Mouse (Mus musculus): Measurements from ENCODE around the gene Raet1e. TPM values are rescaled to one million over a fixed set of nuclear protein-coding genes. Genes with fewer than 3 reads are reported as not detected.
A peak's percentile ranks its signal among the peaks of the same experiment; 100 is the strongest.
"Not testable (repeated sequence)": the region's sequence is repeated elsewhere in the genome, so short reads cannot be mapped to it uniquely, and the experiment has no call there.

The Raet1e gene
- polyA plus RNA-seq, 1 experiment from 2014 or later: 2.7 TPM

DNA sequence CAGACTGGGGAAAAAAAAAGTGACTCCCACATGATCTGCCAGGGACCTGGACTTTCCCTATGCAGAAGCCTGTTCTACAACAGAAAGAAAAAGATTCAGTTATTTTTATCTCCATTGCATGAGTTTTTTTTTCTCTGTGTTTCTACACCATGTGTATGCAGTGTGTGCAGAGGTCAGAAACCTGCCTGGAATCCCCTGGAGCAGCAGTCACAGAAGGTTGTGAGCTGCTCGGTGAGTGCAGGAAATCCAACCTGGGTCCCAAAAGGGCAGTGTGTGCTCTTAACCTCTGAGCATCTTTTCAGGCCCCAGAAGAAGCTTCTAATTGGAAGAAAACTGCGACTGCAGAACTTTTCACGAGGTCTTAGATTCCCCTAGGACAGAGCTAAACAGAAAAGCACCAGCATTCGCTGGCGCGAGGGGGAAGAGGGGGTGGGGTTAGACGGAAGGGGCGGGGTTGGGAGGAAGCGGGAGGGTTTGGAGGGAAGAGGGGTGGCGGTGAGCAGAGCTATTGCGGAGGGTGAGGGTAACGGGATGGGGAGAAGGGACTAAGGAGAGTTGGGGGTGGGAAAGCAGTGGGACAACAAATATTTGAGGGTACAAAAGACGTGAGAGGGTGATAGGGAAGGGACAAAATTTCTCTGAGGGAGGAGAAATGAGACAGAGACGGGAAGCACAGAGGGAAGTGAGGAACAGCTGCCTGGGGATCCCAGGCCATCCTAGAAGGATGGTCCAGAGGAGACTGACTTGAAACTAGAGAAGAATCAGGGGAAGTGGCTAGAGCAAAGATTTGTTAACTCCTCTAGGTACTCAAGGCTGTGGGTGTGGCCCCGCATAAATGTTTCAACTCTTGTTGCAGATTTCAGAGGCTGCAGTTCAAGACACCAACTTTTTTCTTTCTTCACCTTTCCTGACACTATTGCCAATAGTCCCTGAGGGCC lies 203.3 kb downstream of the Raet1e start:
- ATAC-seq: peak; percentile 81
- H3K9me3 ChIP-seq; H3K27me3 ChIP-seq; H3K27ac ChIP-seq; H3K9ac ChIP-seq (replicated peaks); H3K4me1 ChIP-seq (replicated peaks); H3K36me3 ChIP-seq: not testable (repeated sequence)
- peak overlapping the region; percentile 40 for H3K4me2 ChIP-seq (replicated peaks)
- 2% methylated on average over 11 of the region's 15 CpGs for WGBS
- peak overlapping the region; percentile 18; the same call in 1 of the 2 replicates for H3K4me3 ChIP-seq (replicated peaks)

DNA sequence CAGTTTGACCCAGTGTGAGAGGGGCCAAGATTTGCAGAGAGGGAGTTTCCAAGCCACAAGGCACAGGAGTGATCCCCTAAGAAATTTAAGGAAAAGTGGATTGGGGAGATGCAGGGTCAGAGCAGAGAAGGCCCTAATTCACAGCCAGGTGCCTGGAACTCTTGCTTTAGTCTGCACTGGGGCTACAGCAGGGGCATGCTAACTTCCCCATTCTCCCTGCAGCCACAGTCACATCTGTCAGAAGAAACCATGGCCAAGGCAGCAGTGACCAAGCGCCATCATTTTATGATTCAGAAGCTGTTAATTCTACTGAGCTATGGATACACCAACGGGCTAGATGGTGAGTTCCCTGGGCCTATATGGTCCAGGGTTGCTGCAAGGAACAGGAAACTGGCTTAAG lies 204.1 kb downstream of the Raet1e start:
- not testable (repeated sequence) for H3K36me3 ChIP-seq; H3K9me3 ChIP-seq; H3K4me1 ChIP-seq (replicated peaks); H3K9ac ChIP-seq (replicated peaks); H3K4me3 ChIP-seq (replicated peaks); H3K27me3 ChIP-seq; H3K4me2 ChIP-seq (replicated peaks); H3K27ac ChIP-seq
- WGBS: 89% methylated on average over 2 of the region's 2 CpGs
- peak; percentile 27; the same call in 1 of the 2 replicates for ATAC-seq

DNA sequence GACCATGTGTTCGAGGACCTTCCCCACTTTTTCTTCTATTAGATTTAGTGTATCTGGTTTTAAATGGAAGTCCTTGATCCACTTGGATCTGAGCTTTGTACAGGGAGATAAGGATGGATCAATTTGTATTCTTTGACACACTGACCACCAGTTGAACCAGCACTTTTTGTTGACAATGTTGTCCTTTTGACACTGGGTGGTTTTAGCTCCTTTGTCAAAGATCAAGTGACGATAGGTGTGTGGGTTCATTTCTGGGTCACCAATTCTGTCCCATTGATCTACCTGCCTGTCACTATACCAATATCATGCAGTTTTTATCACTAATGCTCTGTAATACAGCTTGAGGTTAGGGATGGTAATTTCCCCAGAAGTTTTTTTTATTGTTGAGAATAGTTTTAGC lies 206.5 kb downstream of the Raet1e start:
- not testable (repeated sequence) for H3K27me3 ChIP-seq; H3K4me2 ChIP-seq (replicated peaks); H3K4me3 ChIP-seq (replicated peaks); ATAC-seq; H3K9ac ChIP-seq (replicated peaks); H3K4me1 ChIP-seq (replicated peaks); H3K9me3 ChIP-seq; H3K36me3 ChIP-seq; H3K27ac ChIP-seq
- 94% methylated on average over 2 of the region's 2 CpGs for WGBS

DNA sequence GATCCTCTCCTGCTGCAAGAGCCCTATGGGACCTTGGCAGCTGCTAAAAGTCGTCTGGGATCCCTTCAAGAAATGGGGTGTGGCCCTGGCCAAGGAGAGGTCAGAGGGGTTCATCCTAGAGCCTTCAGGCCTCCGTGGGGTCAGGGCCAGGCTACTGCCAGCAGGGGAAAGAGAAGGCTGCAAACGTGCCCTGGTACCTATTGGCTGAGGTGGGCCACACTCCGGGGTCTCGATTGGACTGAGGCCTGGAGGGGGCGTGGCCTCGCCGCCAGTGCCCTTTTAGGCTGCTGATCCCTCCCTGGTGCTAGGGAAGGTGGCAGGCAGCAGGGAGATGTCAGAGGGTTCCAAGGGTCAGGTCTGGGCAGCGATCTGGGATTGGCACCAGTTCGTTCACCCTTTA lies 222.9 kb downstream of the Raet1e start:
- H3K36me3 ChIP-seq; H3K27me3 ChIP-seq; H3K4me3 ChIP-seq (replicated peaks); H3K9ac ChIP-seq (replicated peaks); H3K9me3 ChIP-seq; H3K4me1 ChIP-seq (replicated peaks); H3K27ac ChIP-seq: not testable (repeated sequence)
- WGBS: 9% methylated on average over 7 of the region's 10 CpGs
- peak overlapping the region; percentile 26; the same call in 1 of the 2 replicates for H3K4me2 ChIP-seq (replicated peaks)
- peak; percentile 72; the same call in 1 of the 2 replicates for ATAC-seq

DNA sequence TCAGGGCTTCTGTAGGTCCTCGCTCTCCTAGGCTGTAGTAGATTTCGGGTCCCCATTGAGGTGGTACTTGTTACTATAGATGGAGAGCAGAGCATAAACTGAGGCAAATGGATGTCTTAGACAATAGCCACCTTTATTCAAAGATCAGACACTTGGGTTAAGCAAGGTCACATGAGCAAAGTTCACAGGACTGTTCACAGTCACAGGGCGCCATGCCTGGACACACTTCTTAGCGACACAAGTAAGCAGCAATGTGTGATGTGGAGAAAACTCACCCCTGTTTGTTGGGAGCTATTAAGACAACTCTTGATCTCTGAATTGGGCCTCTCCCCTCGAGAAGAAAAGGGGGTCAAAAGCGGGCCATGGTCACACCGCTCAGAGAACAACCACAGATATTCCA lies 231.8 kb downstream of the Raet1e start:
- not testable (repeated sequence) for H3K36me3 ChIP-seq

DNA sequence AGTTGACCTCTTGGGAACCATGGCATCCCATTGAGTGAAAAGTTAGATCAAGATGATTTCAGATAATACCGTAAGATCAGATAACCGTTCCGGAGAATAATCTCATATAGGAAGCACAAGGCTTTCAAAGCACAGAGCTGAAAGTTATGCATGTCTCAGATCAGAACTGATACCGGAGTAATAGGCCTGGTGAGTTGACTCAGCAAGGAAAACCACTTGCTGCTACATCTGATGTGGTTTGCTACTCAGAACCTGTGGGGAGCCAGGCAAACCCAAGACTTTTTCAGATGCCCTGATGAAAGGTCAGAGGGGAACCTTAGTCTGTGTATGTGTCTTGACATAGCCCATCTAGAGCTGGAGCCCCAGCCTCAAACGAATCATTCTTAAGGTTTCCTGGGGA lies 233.2 kb downstream of the Raet1e start:
- not testable (repeated sequence) for H3K27ac ChIP-seq; H3K4me1 ChIP-seq (replicated peaks); H3K36me3 ChIP-seq; H3K4me3 ChIP-seq (replicated peaks); H3K27me3 ChIP-seq; ATAC-seq; H3K9ac ChIP-seq (replicated peaks); H3K4me2 ChIP-seq (replicated peaks); H3K9me3 ChIP-seq
- WGBS: 88% methylated on average over 2 of the region's 5 CpGs

More for the DNA sequence above, 231.8 kb downstream of the Raet1e start:
- not testable (repeated sequence) for H3K4me2 ChIP-seq (replicated peaks); ATAC-seq; H3K27me3 ChIP-seq; H3K4me1 ChIP-seq (replicated peaks); H3K4me3 ChIP-seq (replicated peaks); H3K9ac ChIP-seq (replicated peaks); H3K27ac ChIP-seq; H3K9me3 ChIP-seq
- 88% methylated on average over 7 of the region's 7 CpGs for WGBS

DNA sequence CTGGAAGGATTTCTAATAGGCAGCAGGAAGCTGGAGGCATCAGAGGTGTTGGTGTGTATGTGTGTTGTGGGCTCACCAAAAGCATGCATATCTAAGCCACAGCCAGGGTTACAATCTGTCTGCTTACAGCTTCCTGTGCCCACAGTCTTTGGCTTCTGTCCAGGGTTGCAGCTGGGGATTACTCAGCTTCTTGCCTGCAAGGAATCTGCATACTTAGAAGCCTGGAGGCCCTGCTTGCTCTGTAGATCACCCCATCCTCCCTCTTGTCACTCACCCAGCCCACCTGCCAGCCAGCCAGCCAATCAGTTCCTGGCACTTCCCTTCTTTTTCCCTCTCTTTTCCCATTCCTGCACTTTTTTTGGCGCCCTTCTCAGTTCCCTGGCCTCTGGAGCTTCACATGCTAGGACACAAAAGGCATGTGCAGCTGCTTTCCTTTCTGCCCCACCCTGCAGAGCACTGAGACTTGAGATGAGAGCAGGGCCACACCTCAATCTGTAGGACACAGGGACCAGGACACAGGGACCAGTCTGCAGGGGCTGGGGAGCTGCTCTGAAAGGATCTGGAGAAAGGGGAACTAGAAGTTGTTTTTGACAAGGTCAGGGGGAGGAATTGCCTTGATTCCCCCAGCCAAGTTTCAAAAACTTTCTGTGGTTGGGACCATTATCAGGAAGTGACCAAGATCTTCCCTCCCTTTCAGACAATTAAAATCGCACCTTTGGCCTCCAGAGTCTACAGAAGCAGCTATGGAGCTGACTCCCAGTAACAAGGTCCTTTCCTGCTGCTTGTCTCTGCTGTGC lies 234.9 kb downstream of the Raet1e start:
- WGBS: no CpG with 5 or more reads among the region's 2 CpGs

DNA sequence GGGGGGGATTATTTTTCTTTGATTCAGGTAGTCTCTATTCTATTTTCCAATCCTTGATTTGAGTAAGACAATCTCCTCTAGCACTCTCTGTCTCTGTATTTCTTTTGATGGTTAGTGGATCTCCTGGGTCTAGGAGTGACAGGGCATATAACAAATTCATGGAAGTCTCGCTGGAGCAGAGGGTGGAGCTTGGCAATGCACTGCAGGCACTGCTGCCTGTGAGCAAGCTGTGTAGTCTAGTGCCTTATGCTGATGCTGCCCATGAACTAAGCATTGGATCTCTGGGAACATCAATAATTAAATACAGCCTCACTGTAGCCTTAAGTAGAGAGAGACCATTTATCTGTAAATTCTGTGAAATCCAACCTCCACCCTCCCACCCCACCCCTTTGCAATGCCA lies 238.3 kb downstream of the Raet1e start:
- not testable (repeated sequence) for H3K4me1 ChIP-seq (replicated peaks); H3K4me3 ChIP-seq (replicated peaks); H3K27me3 ChIP-seq; H3K9ac ChIP-seq (replicated peaks); H3K9me3 ChIP-seq; H3K27ac ChIP-seq; H3K36me3 ChIP-seq; H3K4me2 ChIP-seq (replicated peaks)
- 33% methylated on average over 1 of the region's 1 CpGs for WGBS
- peak; percentile 70; the same call in 1 of the 2 replicates for ATAC-seq

More for the DNA sequence above, 234.9 kb downstream of the Raet1e start:
- H3K4me1 ChIP-seq (replicated peaks); H3K27ac ChIP-seq; H3K9ac ChIP-seq (replicated peaks); H3K27me3 ChIP-seq; H3K4me3 ChIP-seq (replicated peaks); H3K36me3 ChIP-seq; H3K9me3 ChIP-seq; H3K4me2 ChIP-seq (replicated peaks): not testable (repeated sequence)
- ATAC-seq: peak; percentile 86

DNA sequence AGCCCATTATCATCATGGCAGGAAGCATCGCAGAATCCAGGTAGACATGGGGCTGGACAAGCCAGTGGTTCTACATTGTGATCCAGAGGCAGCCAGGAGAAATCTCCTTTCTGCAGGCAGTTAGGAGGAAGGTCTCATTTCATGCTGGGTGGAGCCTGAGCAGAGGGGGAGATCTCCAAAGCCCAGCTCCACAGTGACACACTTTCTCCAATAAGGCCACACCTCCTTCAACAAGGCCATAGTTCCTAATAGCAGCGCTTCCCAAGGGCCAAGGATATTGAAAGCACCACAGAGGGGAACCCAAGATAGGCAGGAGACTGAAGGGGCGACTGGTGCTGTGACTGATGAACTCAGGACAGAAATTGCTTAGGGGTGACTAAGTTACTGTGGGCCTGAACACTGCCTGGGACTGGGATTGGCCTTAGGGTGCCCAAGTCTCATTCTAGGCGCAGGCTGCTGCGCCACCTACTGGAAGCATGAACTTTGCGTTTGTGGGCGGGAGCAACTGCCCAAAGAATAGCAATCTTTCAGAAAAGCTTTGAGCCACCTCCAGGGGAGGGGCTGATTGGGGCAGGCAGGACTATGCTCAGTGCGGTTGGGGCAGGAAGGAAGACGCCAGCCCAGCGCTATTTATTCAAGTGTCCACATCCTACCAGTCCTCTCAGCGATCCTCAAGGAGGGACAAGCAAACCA lies 244.0 kb downstream of the Raet1e start:
- H3K4me2 ChIP-seq (replicated peaks); H3K27ac ChIP-seq; H3K4me3 ChIP-seq (replicated peaks); H3K9me3 ChIP-seq; H3K27me3 ChIP-seq; H3K36me3 ChIP-seq; H3K4me1 ChIP-seq (replicated peaks); H3K9ac ChIP-seq (replicated peaks): not testable (repeated sequence)
- peak; percentile 86 for ATAC-seq
- WGBS: under 1% methylated on average over 9 of the region's 11 CpGs

DNA sequence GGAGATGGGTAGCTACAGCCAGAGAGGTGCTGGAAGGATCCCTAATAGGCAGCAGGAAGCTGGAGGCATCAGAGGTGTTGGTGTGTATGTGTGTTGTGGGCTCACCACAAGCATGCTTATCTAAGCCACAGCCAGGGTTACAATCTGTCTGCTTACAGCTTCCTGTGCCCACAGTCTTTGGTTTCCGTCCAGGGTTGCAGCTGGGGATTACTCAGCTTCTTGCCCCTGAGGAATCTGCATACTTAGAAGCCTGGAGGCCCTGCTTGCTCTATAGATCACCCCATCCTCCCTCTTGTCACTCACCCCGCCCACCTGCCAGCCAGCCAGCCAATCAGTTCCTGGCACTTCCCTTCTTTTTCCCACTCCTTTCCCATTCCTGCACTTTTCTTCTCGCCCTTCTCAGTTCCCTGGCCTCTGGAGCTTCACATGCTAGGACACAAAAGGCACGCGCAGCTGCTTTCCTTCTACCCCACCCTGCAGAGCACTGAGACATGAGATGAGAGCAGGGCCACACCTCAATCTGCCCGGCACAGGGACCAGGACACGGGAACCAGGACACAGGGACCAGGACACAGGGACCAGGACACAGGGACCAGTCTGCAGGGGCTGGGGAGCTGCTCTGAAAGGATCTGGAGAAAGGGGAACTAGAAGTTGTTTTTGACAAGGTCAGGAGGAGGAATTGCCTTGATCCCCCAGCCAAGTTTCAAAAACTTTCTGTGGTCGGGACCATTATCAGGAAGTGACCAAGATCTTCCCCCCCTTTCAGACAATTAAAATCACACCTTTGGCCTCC lies 255.5 kb downstream of the Raet1e start:
- H3K27ac ChIP-seq; H3K9me3 ChIP-seq; H3K27me3 ChIP-seq; H3K36me3 ChIP-seq; H3K4me1 ChIP-seq (replicated peaks); H3K9ac ChIP-seq (replicated peaks); H3K4me3 ChIP-seq (replicated peaks); H3K4me2 ChIP-seq (replicated peaks): not testable (repeated sequence)
- WGBS: 0% methylated on average over 1 of the region's 8 CpGs
- peak; percentile 79 for ATAC-seq

All from midbrain, embryonic 13.5 days (tissue).